Mouse (Mus musculus) heart, embryonic 12.5 days (tissue): ENCODE data around the gene Apopt1. TPM values are rescaled to one million over a fixed set of nuclear protein-coding genes. Genes with fewer than 3 reads are reported as not detected.

Source experiments
- ATAC-seq: fragments of 200-750 bp; cut with Nextera tagmentation; 2 replicates; pipeline ENCODE4 v1.8.0; 2017; ENCODE audit warnings: moderate TSS enrichment, moderate library complexity; ENCODE audit not compliant: insufficient number of reproducible peaks, low FRiP score
- H3K27ac ChIP-seq: fragments of 300-500 bp; sonication (generic); 2 replicates; pipeline ENCODE4 v1.5.1; 2016; ENCODE audit warnings: mild to moderate bottlenecking, moderate library complexity; ENCODE audit not compliant: poor library complexity, severe bottlenecking
- H3K27me3 ChIP-seq: fragments of 300-500 bp; sonication (generic); replicated peaks from 2 replicates; pipeline ENCODE4 v1.6.1; 2016; ENCODE audit warnings: mild to moderate bottlenecking, moderate library complexity
- H3K36me3 ChIP-seq: fragments of 300-500 bp; sonication (generic); 2 replicates; pipeline ENCODE4 v1.6.1; 2016; ENCODE audit warnings: mild to moderate bottlenecking, moderate library complexity
- H3K4me1 ChIP-seq: fragments of 300-500 bp; sonication (generic); replicated peaks from 2 replicates; pipeline ENCODE4 v1.6.1; 2016; ENCODE audit warnings: mild to moderate bottlenecking
- H3K4me2 ChIP-seq: fragments of 300-500 bp; sonication (generic); 2 replicates; pipeline ENCODE4 v1.6.1; 2016; ENCODE audit warnings: mild to moderate bottlenecking, moderate library complexity
- H3K4me3 ChIP-seq: fragments of 300-500 bp; sonication (generic); 2 replicates; pipeline ENCODE4 v1.5.1; 2016; ENCODE audit warnings: mild to moderate bottlenecking
- H3K9ac ChIP-seq: fragments of 300-500 bp; sonication (generic); 2 replicates; pipeline ENCODE4 v1.6.1; 2016; ENCODE audit warnings: mild to moderate bottlenecking, moderate library complexity
- H3K9me3 ChIP-seq: fragments of 300-500 bp; sonication (generic); replicated peaks from 2 replicates; pipeline ENCODE4 v1.6.1; 2016; ENCODE audit warnings: mild to moderate bottlenecking, moderate library complexity
- WGBS: fragments of 180-500 bp; shearing (Covaris S2); methylation state at CpG from one replicate; pipeline ENCODE4 v1.1.7; 2016; 5-methylcytosine and 5-hydroxymethylcytosine counted together
- polyA plus RNA-seq: library from polyadenylated mRNA; unstranded; fragments of >200 nt; fragmentation: Nextera tagmentation; extraction: Ambion mirVana; gene quantifications from 2 replicates; pipeline ENCODE4 v1.2.1, GENCODE M21; 2016

Gene Apopt1
- polyA plus RNA-seq, 1 experiment from 2014 or later, result 48.8 TPM

- H3K4me2 ChIP-seq, result peak overlapping the region; percentile 31
- no peaks in the 10 kb centered on the region for H3K9me3 ChIP-seq
- WGBS, result 54% methylated on average over 18 of the region's 18 CpGs
Observed at GRCm38 (mm10) chr12:111693341-111694270, 19.5 kb upstream of the Apopt1 start.

GRCm38 (mm10) chr12:111694271-111694781, 18.7 kb upstream of the Apopt1 start:
- H3K4me1 ChIP-seq, result peaks cover 66% of the 10 kb centered on the region
- no peaks in the 10 kb centered on the region for H3K9me3 ChIP-seq
- H3K9ac ChIP-seq, result peak overlapping the region; percentile 43; the same call in 1 of the 2 replicates

More at GRCm38 (mm10) chr12:111693341-111694270, 19.5 kb upstream of the Apopt1 start:
- no peaks in the 10 kb centered on the region for H3K36me3 ChIP-seq
- ATAC-seq, result peak; percentile 43; the same call in 1 of the 2 replicates
- peak overlapping the region; percentile 43 for H3K9ac ChIP-seq
- H3K4me1 ChIP-seq, result peaks cover 72% of the 10 kb centered on the region
- H3K27me3 ChIP-seq, result no peaks in the 10 kb centered on the region
- no peak overlapping the region for H3K27ac ChIP-seq
- H3K4me3 ChIP-seq, result no peak overlapping the region

GRCm38 (mm10) chr12:111694880-111695804, 17.9 kb upstream of the Apopt1 start:
- no peak overlapping the region for H3K9ac ChIP-seq
- no peaks in the 10 kb centered on the region for H3K36me3 ChIP-seq
- H3K27me3 ChIP-seq, result no peaks in the 10 kb centered on the region
- no peak overlapping the region for H3K4me3 ChIP-seq
- no peak overlapping the region for H3K27ac ChIP-seq
- no peaks in the 10 kb centered on the region for H3K9me3 ChIP-seq
- 60% methylated on average over 13 of the region's 13 CpGs for WGBS
- no peak overlapping the region for H3K4me2 ChIP-seq
- ATAC-seq, result 0 out of 2 replicates have a peak, but pooled peaks have one; percentile 23
- H3K4me1 ChIP-seq, result peaks cover 61% of the 10 kb centered on the region

More at GRCm38 (mm10) chr12:111694271-111694781, 18.7 kb upstream of the Apopt1 start:
- peak overlapping the region; percentile 31 for H3K4me2 ChIP-seq
- H3K36me3 ChIP-seq, result no peaks in the 10 kb centered on the region
- 20% methylated on average over 12 of the region's 12 CpGs for WGBS
- 0 out of 2 replicates have a peak overlapping the region, but pooled peaks have one; percentile 12 for H3K27ac ChIP-seq
- no peaks in the 10 kb centered on the region for H3K27me3 ChIP-seq
- no peak overlapping the region for H3K4me3 ChIP-seq
- ATAC-seq, result peak; percentile 30; the same call in 1 of the 2 replicates

- WGBS, result 29% methylated on average over 6 of the region's 6 CpGs
- Histone ChIP-seq H3K36me3 (no peaks in the 10 kb centered on the region), H3K4me2 (no peak overlapping the region), H3K27me3 (no peaks in the 10 kb centered on the region), H3K9me3 (no peaks in the 10 kb centered on the region), H3K4me3 (no peak overlapping the region), H3K27ac (no peak overlapping the region), H3K4me1 (peaks cover 54% of the 10 kb centered on the region), H3K9ac (no peak overlapping the region)
- ATAC-seq, result no peak
Observed at GRCm38 (mm10) chr12:111696239-111696638, 16.8 kb upstream of the Apopt1 start.

GRCm38 (mm10) chr12:111697708-111698107, 15.4 kb upstream of the Apopt1 start:
- H3K9ac ChIP-seq, result peak overlapping the region; percentile 34; the same call in 1 of the 2 replicates
- H3K27ac ChIP-seq, result no peak overlapping the region
- no peaks in the 10 kb centered on the region for H3K9me3 ChIP-seq
- H3K4me2 ChIP-seq, result no peak overlapping the region
- H3K4me3 ChIP-seq, result no peak overlapping the region
- H3K27me3 ChIP-seq, result no peaks in the 10 kb centered on the region
- ATAC-seq, result no peak
- peaks cover 40% of the 10 kb centered on the region for H3K4me1 ChIP-seq
- no peaks in the 10 kb centered on the region for H3K36me3 ChIP-seq
- 51% methylated on average over 4 of the region's 4 CpGs for WGBS

- ATAC-seq, result no peak
- Histone ChIP-seq H3K27ac (no peak overlapping the region), H3K9me3 (no peaks in the 10 kb centered on the region), H3K27me3 (no peaks in the 10 kb centered on the region), H3K4me2 (no peak overlapping the region), H3K4me1 (peaks cover 33% of the 10 kb centered on the region), H3K4me3 (no peak overlapping the region), H3K9ac (peak overlapping the region; percentile 34; the same call in 1 of the 2 replicates), H3K36me3 (no peaks in the 10 kb centered on the region)
- WGBS, result 74% methylated on average over 6 of the region's 6 CpGs
Observed at GRCm38 (mm10) chr12:111698346-111698913, 14.6 kb upstream of the Apopt1 start.

- no peaks in the 10 kb centered on the region for H3K36me3 ChIP-seq
- no peak overlapping the region for H3K4me3 ChIP-seq
- H3K4me2 ChIP-seq, result no peak overlapping the region
- no peaks in the 10 kb centered on the region for H3K9me3 ChIP-seq
- H3K9ac ChIP-seq, result no peak overlapping the region
- no peaks in the 10 kb centered on the region for H3K27me3 ChIP-seq
- WGBS, result 77% methylated on average over 4 of the region's 4 CpGs
- H3K4me1 ChIP-seq, result peaks cover 26% of the 10 kb centered on the region
- ATAC-seq, result no peak
- no peak overlapping the region for H3K27ac ChIP-seq
Observed at GRCm38 (mm10) chr12:111699542-111699941, 13.5 kb upstream of the Apopt1 start.

- WGBS, result 61% methylated on average over 9 of the region's 9 CpGs
- Histone ChIP-seq H3K27ac (no peak overlapping the region), H3K36me3 (no peaks in the 10 kb centered on the region), H3K9ac (no peak overlapping the region), H3K9me3 (no peaks in the 10 kb centered on the region), H3K4me2 (no peak overlapping the region), H3K27me3 (no peaks in the 10 kb centered on the region), H3K4me1 (peaks cover 32% of the 10 kb centered on the region), H3K4me3 (no peak overlapping the region)
- ATAC-seq, result no peak
Observed at GRCm38 (mm10) chr12:111700920-111701458, 12.1 kb upstream of the Apopt1 start.

- 72% methylated on average over 3 of the region's 3 CpGs for WGBS
Observed at GRCm38 (mm10) chr12:111703301-111703700, 9.8 kb upstream of the Apopt1 start.

GRCm38 (mm10) chr12:111704609-111705008, 8.5 kb upstream of the Apopt1 start:
- Histone ChIP-seq H3K4me2 (peak overlapping the region; percentile 27; the same call in 1 of the 2 replicates), H3K9me3 (no peaks in the 10 kb centered on the region), H3K27ac (peak overlapping the region; percentile 50), H3K27me3 (no peaks in the 10 kb centered on the region), H3K4me3 (no peak overlapping the region), H3K36me3 (peaks cover 17% of the 10 kb centered on the region), H3K4me1 (peaks cover 32% of the 10 kb centered on the region), H3K9ac (0 out of 2 replicates have a peak overlapping the region, but pooled peaks have one; percentile 38)
- peak; percentile 56; the same call in 1 of the 2 replicates for ATAC-seq
- WGBS, result 37% methylated on average over 9 of the region's 9 CpGs

More at GRCm38 (mm10) chr12:111703301-111703700, 9.8 kb upstream of the Apopt1 start:
- Histone ChIP-seq H3K36me3 (peaks cover 5% of the 10 kb centered on the region), H3K9me3 (no peaks in the 10 kb centered on the region), H3K27me3 (no peaks in the 10 kb centered on the region), H3K4me1 (peaks cover 35% of the 10 kb centered on the region), H3K4me2 (no peak overlapping the region), H3K4me3 (no peak overlapping the region), H3K27ac (no peak overlapping the region), H3K9ac (no peak overlapping the region)
- ATAC-seq, result no peak
